Mouse (Mus musculus) cerebellum, adult 8-10 months (tissue): ENCODE measurements around the gene Acbd4.

Experiments
- DNase-seq: peaks from one replicate; pipeline ENCODE4 v3.0.0; 2022

Gene Acbd4

GRCm38 (mm10) chr11:103093306-103093705 lies 8.2 kb upstream of the Acbd4 start:
- DNase-seq: no peak

- no peak for DNase-seq
These were observed 7.3 kb upstream of the Acbd4 start for GRCm38 (mm10) chr11:103093862-103094833.

- DNase-seq: no peak
These were observed 6.3 kb upstream of the Acbd4 start for GRCm38 (mm10) chr11:103095107-103095670.

GRCm38 (mm10) chr11:103095801-103096200 lies 5.7 kb upstream of the Acbd4 start:
- DNase-seq: no peak

- DNase-seq: no peak
These were observed 4.2 kb upstream of the Acbd4 start for GRCm38 (mm10) chr11:103096979-103097894.

- peak; percentile 32 for DNase-seq
These were observed 2.8 kb upstream of the Acbd4 start for GRCm38 (mm10) chr11:103098531-103099190.

GRCm38 (mm10) chr11:103099352-103099940 lies 2.0 kb upstream of the Acbd4 start:
- no peak for DNase-seq

GRCm38 (mm10) chr11:103100361-103100760 lies 1.1 kb upstream of the Acbd4 start:
- peak; percentile 38 for DNase-seq

GRCm38 (mm10) chr11:103101866-103102501 lies 502 bp downstream of the Acbd4 start:
- DNase-seq: peak; percentile 86

- DNase-seq: peak; percentile 99
These were observed 1.4 kb downstream of the Acbd4 start for GRCm38 (mm10) chr11:103102725-103103349.

- DNase-seq: peak; percentile 37
These were observed 2.1 kb downstream of the Acbd4 start for GRCm38 (mm10) chr11:103103621-103104020.

GRCm38 (mm10) chr11:103104469-103104868 lies 3.0 kb downstream of the Acbd4 start:
- DNase-seq: no peak

GRCm38 (mm10) chr11:103105180-103105725 lies 3.8 kb downstream of the Acbd4 start:
- no peak for DNase-seq

GRCm38 (mm10) chr11:103105810-103106209 lies 4.3 kb downstream of the Acbd4 start:
- no peak for DNase-seq

GRCm38 (mm10) chr11:103106386-103106785 lies 4.9 kb downstream of the Acbd4 start:
- no peak for DNase-seq

- DNase-seq: no peak
These were observed 9.8 kb downstream of the Acbd4 start for GRCm38 (mm10) chr11:103111301-103111700.

GRCm38 (mm10) chr11:103111881-103112551 lies 10.5 kb downstream of the Acbd4 start:
- DNase-seq: peak; percentile 49

GRCm38 (mm10) chr11:103112552-103112912 lies 11.1 kb downstream of the Acbd4 start:
- peak; percentile 45 for DNase-seq

- peak; percentile 30 for DNase-seq
These were observed 11.5 kb downstream of the Acbd4 start for GRCm38 (mm10) chr11:103113005-103113404.

GRCm38 (mm10) chr11:103113771-103114170 lies 12.3 kb downstream of the Acbd4 start:
- DNase-seq: peak; percentile 33
